Mouse (Mus musculus) spleen, postnatal 10 days (tissue): ENCODE results near the gene Vti1a.
A peak's percentile ranks its signal among the peaks of the same experiment; 100 is the strongest.

Source experiments
- DNase-seq, 2 experiments: peaks; one replicate each; pipeline ENCODE4 v3.0.0; 2021 to 2022; ENCODE audit warnings: low spot score in 2 of 2

Gene Vti1a

DNA sequence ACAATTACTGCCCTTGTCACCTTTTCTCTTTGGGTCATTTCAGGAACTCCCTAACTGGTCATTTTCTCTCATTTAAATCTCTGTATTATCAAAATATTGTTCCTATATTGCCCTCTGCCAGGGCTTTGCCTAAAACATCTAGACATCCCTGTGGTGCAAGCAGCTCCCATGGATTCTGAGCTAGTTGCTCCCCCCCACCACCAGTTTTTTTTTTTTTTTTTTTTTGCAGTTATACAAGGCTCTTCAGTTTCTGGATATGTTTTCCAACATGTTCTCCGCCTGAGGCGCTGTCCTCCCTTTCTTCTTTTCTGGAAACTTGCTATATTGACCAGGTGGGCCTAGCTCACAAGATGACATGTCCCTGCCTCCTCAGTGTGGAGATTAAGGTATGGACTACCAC lies 2.4 kb upstream of the Vti1a start:
- DNase-seq: no peak

DNA sequence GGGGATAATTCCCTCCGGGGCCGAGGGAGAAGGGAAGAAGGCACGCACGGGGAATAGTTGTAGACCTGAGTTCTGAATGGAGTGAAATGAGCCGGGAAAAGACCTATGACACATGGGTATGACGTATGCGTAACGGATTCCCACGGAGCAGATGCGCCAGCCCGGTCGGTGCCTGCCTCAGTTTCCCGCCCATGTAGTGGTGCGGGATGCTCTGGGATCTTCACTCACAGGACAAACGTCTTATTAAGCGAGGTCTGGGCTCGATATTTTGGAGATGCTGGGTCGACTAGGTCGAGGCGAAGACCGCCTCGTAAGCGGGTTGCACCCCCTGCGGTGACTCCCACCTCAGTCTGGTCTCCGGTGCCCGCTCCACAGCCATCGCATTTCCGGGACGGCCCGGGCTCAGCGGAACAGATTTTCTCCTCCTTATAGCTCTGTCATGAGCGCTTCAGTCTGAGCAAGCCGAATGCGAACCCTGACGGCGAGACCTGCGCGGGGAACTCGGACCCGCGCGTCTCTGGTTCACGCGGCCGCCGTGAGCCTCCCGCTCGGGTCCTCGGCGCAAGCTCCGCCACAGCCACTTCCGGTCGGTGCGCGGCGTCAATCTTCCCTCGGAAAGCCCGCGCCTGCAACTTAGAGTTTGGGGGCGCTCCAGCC lies 515 bp upstream of the Vti1a start, which contains the start of gene Zdhhc6:
Zdhhc6 (minus strand) TSS at position 581 of the 657 bp plus-strand sequence.
- peak; percentile 90 to 91 for DNase-seq

DNA sequence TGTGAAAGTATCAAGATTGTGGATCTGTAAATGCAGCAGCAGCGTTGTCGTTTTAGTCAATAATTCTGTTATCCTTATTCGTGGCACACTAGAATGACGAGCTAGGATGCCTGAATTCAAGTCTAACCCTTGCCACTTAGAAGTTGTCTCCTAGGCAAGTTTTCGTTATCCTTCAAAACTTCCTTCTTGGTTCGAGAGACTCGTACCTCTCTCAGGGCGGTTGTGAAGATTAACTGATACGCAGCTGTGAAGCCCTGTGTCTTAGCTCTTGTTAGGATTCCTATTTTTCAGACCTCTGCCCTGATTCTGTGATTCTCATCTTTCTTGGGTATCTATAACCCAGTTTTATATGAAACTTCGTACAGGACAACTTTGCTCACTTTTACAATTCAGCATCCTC lies 806 bp downstream of the Vti1a start:
- DNase-seq: no peak

DNA sequence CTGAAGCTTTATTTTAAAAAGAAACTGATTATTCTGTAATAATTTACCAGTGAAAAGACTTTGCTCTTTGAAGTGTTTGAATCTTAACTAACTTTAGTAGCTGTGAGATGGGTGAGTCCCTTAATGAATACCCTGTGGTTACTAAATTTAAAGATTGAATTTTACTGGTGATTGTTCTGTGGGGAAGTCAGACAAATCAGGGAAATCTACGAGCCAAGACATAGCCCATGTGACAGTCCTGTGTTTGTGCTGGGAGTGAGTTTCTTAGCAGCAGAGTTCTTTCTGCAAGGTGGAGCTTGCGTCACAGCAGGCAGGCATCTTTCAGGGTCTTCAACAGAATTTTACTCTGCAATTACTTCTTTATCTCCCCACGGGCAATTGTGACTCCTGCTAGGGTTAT lies 2.9 kb downstream of the Vti1a start:
- DNase-seq: no peak

DNA sequence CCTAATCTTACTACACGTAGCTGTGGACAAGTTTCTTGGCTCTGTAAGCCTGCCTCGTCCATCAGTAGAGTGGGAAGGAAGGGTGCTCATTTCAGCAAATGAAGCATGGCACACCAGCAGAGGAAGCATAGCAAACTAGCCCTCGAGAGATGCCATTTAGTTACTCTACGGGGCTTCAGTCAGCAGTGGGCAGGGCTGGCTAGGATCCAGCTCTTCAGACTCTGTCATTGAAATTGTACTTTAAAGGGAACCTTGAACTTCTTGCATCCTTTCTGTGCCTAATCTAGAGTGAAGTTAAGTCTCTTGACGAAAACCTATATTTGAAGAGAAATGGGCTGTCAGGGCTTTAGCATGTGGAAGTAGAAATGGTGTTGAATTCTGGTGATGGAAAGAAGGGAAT lies 3.4 kb downstream of the Vti1a start:
- DNase-seq: no peak

DNA sequence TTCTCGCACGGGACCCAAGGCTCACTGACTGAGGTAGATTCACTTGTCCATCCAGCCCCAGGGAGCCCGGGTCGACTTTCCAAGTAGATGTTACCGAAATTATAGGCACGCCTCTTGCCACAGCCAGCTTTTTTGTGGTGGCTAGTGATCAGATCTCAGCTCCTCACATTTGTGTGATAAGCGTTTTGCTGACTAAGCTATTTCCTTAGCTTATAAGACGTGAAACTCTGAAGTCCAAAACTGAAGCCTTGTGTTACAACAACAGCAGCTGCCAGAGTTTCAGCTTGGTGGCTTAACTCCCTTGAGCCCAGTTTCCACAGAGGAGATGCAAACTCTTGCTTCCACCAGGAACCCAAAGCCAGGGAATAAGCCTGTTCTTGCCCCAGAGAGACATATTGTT lies 6.5 kb downstream of the Vti1a start:
- DNase-seq: no peak

DNA sequence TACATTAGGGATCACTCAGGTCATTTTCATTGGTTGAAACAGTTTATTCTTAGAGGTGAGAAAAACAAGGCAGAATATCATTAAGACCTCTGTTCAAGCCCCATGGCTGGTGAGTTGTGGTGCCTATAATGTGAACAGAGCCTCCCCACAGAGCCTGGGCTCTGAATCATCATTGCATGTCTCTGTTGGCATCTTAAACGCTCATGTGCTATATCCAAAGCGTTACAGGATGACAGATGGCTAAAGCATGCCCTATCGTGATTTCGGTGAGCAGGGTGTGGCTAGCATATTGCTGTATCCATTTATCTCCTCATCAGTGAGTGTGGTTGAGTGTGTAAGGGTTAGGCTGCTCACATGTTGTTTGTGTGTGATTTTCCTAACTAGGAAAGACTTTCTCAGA lies 11.4 kb downstream of the Vti1a start:
- no peak for DNase-seq

DNA sequence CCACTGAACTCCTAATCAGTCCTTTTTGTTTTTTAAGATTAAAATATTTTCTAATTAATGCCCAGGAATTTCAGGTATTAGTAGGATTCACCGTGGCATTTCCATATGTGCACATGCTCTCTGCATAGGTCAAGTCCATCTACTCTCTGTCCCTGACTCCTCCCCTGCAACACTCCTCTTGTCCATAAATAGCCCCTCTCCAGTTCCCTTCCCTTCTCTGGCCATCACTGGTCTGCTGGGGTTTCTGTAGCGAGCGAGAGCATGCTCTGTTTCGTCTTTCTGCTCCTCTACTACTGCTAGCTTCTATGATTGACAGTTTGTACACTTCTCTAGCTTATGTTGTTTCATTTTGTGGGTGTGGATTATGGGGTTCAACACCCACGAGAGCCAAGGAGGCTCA lies 15.7 kb downstream of the Vti1a start:
- no peak for DNase-seq

DNA sequence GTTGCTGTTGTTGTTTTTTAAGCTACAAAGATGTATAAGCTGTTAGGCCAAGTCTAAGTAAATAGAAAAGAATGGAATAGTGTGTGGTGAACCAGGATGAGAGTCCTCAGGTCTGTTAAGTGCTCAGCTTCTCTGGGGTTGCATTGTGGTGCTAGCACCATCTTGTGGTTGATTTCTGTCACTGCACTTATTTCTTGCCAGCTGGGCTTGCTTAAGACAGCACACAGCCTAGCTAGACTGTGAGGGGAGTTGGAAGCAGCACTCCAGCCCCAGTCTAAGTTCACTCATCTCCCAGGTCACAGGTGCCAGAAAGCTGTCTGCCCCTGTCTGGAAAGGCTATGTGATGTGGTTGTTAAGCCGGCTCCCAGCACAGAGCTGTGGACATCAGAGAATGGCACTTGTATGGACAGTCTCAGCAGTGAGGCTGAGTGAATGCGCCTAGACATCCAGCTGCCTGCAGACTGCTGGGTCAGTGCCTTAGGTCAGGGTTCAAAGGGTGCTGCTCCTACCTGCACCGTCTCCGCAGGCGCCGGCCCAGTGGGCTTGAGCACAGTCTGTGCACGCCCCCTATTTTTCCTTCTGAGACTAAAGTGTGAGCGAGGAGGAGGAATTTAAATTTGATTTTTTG lies 16.7 kb downstream of the Vti1a start:
- DNase-seq: peak; percentile 27 to 59

DNA sequence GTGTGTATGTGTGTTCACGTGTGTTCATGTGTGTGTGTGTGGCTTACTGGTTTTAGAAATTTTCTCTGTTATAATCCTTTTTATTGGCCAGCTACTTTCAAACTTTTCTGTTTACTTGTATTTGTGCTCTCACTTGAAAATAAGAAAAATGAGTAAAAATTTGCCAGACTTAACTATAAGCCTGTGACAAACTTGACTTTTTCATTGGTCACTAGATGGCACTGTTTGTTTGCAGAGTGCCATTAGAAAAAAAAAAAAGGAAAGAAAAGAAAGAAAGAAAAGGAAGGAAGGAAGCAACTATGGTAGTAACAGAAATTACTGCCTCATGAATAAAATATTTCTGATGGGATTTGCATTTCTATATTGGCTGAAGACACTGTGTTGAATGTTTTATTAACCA lies 19.8 kb downstream of the Vti1a start:
- no peak for DNase-seq

DNA sequence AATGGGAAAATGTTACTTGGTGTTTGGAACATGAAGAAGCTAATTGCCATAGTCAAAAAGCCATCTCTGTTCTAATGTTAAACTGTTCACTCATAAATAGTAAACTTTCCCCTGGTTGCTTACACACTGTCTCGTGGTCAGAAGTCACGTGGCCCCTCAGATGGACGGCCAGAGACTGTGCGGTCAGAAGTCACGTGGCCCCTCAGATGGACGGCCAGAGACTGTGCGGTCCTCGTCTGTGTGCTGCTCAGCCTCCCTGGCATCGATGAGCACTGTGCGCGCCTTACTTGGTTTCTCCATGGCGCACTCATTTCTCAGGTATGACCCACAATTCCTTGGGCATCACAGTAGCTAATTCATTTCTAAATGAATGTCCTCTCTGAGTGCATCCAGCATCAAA lies 20.3 kb downstream of the Vti1a start:
- DNase-seq: no peak

DNA sequence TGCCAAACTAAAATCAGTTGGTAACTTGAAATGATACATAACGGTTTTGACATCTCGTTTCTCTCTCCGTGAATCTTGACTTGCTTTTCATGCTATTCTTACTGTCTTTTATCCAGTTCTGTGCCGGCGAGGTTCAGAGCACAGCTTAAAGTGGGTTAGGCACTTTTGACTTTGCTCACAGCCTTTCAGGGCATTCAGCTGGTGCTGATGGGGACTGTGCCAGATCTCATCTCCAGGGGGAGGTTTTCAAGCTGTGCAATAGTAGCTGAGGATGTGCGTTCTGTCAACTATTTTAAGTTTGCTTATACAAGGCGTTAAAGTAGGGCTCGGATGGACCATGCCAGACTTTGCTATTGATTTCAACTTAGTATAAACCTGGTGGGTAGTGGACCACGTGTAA lies 21.0 kb downstream of the Vti1a start:
- no peak for DNase-seq

DNA sequence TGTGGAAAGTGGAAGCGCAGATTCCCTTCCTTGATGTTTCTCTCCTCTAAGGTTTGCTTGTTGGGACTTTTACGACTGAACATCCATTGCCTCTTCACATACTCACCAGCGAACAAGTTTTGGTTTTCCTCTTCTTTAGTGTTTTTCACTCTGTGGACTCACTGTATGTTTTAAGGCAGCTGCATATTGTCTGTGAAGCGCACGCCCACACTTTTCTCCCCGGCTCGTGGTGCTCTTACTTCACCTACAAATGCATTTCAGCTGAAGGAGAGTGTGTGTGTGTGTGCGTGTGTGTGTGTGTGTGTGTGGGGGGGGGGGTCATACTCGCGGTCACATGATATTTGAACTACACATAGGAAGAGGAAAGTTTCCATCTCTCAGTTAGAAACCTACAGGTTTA lies 21.6 kb downstream of the Vti1a start:
- DNase-seq: no peak

DNA sequence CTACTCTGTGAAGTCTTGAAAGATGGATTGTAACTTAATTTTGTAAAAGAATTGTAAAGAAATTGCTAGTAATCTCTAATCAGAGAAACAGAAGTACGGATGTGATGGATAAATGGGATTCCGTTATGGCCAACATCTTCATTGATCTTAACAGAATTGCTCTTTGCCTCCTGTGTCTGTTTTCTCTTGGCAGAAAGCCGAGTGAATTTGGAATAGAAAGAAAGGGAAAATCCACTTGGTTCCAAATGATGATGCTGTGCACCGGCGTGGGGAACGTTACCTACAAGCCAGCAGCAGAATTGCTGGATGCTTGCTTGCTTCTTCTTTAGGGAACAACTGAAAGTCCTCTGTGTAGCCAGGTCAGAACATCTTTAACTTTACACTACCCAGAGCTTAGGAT lies 24.4 kb downstream of the Vti1a start:
- DNase-seq: no peak

DNA sequence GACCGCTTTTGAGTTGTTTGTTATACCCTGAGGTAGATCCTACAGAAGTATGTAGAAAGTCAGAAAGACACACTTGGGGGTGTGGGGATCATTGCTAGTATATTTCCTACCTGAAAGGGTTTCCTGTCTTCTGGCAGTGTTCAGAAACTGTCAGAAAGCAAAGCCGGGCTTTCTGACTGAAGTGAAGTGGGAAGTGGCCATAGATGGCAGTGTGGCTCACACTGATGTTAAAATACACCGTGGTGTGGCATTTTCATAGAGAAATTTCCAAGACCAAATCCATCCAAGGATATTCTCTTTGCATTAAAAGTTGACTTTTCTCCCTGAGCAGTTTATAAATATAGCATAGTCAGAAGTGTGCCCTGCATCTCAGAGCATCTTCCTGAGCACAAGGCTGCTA lies 25.3 kb downstream of the Vti1a start:
- DNase-seq: no peak

DNA sequence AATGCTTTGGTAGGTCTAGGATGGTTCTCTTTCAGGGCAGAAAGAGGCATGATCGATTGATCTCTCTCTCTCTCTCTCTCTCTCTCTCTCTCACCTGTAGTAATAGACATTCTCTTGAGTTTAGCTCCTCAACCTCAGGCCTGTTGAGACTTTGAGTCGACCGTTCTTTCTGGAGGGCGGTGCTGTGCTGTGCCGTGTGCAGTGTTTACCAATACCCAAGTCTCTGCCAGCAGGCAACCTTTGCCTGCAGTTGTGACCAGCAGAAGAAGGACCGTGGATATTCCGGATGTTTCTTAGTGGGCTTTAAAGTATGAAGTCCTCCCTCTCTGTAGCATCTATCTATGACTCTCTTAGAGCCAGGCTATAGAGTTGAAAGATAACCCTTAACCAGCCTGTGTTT lies 26.3 kb downstream of the Vti1a start:
- DNase-seq: no peak

DNA sequence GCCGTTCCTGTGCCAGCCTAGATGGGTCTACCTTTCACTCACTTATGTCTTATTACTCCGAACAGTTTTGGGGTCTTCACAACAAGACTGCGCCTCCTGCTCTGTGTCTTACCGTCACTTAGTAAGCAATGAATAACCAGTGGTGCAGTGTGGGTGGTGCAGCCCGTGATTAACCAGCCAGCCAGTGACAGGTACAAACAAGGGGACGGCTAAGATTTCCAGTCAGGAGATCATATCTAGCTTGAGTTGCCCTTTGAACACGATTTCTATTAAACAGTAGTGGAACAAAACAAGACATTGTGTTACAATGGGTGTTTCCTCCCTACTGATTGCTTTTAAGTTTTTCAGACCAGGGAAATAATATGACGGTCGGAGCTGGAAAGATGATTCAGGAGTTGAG lies 27.2 kb downstream of the Vti1a start:
- DNase-seq: no peak

DNA sequence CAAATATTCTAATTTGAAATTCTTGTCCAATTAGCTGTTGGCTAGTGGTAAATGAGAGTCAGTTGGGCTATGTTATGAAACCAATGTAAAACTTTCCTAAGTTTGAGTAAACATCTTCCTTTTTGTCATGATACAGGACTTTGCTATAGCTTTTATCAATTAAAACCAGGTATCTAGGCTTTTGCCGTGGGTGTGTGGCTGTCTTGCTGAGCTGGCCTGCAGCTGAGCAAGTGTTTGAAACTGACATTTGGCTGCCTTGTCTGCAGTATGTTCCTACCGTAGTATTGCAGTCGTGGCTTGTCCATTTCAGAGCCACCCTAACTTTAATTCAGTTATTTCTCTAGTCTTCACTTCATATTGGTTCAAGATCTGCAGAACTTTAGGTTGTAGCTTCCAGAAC lies 32.1 kb downstream of the Vti1a start:
- no peak for DNase-seq

DNA sequence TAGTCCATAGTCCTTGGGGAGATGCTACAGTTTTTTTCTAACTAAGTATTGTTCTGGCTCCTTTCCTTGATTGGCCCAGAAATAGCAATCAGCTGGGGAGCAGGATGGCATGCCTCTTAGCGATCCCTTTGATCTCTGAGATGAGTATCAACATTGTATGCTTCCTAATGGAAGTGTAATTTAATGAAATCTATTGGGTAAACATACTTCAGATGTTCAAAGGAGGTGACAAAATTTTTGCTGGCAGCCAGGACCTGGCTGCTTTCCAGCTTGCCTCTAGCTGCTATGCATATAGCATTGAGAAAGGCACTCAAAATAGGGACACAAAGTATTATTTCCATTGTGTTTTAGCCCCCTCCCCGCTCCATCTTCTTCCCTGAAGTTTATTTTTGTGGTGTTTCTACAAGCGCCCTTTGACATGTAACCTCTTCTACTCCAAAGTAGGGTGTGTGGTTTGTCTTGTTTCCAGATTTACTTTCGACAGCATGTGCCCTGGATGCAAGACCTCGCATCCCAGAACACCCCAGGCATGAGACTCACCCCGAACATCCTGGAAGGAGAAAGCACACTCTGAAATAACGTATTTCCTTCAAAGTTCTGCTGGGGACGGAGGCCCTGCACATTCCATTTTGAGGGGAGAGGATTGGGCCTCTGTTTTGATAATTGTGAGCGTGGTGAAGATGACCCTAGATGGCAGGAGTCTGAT lies 34.7 kb downstream of the Vti1a start:
- DNase-seq: no peak

DNA sequence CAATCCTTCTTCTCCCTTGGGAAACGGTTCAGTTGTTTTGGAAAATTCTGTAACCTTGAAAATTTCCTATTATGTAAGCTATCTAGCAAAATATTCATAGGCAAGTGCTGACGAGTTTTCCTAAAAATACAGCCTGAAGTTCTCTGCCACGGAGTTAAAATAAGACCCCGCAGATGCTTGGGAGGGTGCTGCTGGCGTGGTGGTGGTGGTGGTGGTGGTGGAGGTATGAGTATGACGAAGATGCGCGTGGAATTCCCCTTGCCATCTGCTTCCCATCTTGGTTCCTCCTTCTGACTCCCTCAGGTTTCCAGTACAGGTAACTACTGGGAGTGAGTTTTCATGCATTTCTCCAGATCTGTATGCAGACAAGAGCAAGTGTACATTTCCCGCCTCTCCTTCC lies 46.5 kb downstream of the Vti1a start:
- no peak for DNase-seq

DNA sequence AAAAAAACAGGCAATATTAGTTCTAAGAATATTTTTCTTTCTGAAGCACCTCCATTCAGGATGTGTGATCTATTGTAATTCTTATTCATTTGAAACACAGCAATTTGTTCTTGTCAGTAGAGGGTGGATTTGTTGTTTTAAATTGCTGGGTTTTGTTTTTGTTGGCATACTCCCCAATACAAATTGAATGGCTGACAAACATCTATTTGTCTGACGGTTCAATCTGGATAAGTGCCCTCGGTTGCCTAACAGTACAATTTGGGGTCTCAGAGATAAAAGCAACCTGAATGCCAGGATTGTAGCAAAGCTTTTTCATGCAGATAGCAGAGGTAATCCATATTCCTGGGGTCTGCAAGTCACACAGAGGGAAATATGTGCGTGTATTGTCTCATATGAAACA lies 53.6 kb downstream of the Vti1a start:
- no peak for DNase-seq

DNA sequence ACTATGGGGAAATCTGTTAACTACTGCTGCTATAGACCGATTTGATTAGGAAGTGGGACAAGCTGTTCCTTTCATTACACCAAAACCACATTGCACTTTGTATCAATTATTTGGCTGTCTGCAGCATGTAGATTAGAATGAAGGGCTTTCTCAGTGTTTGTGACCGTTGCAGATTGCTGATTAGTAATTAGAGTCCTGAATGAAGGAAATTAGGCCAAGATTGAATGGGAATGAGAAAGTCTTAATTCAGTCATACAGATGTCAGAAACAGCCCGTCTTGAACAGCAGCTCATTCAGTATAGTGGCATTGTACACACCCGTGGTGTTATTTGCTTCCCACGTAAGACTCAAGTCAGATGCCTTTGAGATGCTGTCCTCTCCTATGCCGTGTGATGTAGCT lies 60.2 kb downstream of the Vti1a start:
- no peak for DNase-seq

DNA sequence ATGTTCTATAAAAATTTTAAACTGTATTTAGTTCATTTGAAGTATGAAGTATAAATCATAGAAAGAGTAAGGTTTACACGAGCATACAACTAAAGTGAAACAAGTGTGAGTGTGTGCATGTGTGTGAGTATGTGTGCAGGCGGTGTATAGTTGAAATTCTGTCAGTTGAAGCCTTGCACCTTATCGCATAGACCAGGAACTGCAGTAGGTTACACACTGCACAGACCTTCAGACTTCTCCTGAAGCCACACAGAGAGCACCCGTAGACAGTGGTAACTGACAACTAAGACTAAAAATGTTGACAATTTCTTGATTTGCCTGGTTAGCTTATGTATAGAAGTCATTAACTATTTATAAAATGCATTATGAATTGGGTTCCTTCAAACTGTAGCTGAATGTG lies 61.4 kb downstream of the Vti1a start:
- no peak for DNase-seq
